Mouse (Mus musculus): ENCODE results near the gene Nfatc2. TPM values are rescaled to one million over a fixed set of nuclear protein-coding genes. Genes with fewer than 3 reads are reported as not detected.

Nfatc2 gene
- polyA plus RNA-seq, 1 experiment from 2014 or later = 13.2 TPM

- H3K9ac ChIP-seq (ENCODE audit: low read length) = no peak overlapping the region; the same call in 1 of the 2 replicates
- no peaks in the 10 kb centered on the region for H3K27me3 ChIP-seq (ENCODE audit: control insufficient read depth, insufficient read depth, low read length)
- peak overlapping the region in 1 of 2 experiments; percentile 24; a peak in 1 of 4 replicates for H3K27ac ChIP-seq (replicated peaks in 1 of 2; ENCODE audit: control insufficient read depth in 1 of 2, insufficient read depth in 1 of 2, low read depth in 2 of 2, low read length in 2 of 2)
- 31% methylated on average over 8 of the region's 8 CpGs for WGBS
- H3K9me3 ChIP-seq (ENCODE audit: control insufficient read depth, low read length) = no peaks in the 10 kb centered on the region
- H3K36me3 ChIP-seq (ENCODE audit: control insufficient read depth, insufficient read depth, low read length) = peaks cover 44% of the 10 kb centered on the region
- H3K4me2 ChIP-seq (ENCODE audit: low read length) = no peak overlapping the region
- H3K4me1 ChIP-seq (ENCODE audit: control insufficient read depth in 2 of 2, insufficient read depth in 2 of 2, low read length in 2 of 2) = peaks cover 18% of the 10 kb centered on the region in 2 experiments
- ATAC-seq (ENCODE audit: insufficient number of reproducible peaks, insufficient read depth, low FRiP score, low read depth) = 0 out of 2 replicates have a peak, but pooled peaks have one; percentile 17
- no peak overlapping the region for H3K4me3 ChIP-seq (ENCODE audit: control insufficient read depth in 1 of 2, insufficient read depth in 1 of 2, low read depth in 1 of 2, low read length in 2 of 2)
Measured at GRCm38 (mm10) chr2:168519589-168519988, 81.9 kb downstream of the Nfatc2 start.

GRCm38 (mm10) chr2:168518256-168518659 is 83.2 kb downstream of the Nfatc2 start:
- Histone ChIP-seq H3K36me3 (ENCODE audit: control insufficient read depth, insufficient read depth, low read length) (peaks cover 44% of the 10 kb centered on the region), H3K4me2 (ENCODE audit: low read length) (no peak overlapping the region), H3K4me1 (ENCODE audit: control insufficient read depth in 2 of 2, insufficient read depth in 2 of 2, low read length in 2 of 2) (peaks cover 14 to 15% of the 10 kb centered on the region in 2 experiments), H3K9ac (ENCODE audit: low read length) (no peak overlapping the region), H3K9me3 (ENCODE audit: control insufficient read depth, low read length) (no peaks in the 10 kb centered on the region), H3K27ac (replicated peaks in 1 of 2; ENCODE audit: control insufficient read depth in 1 of 2, insufficient read depth in 1 of 2, low read depth in 2 of 2, low read length in 2 of 2) (no peak overlapping the region), H3K4me3 (ENCODE audit: control insufficient read depth in 1 of 2, insufficient read depth in 1 of 2, low read depth in 1 of 2, low read length in 2 of 2) (no peak overlapping the region), H3K27me3 (ENCODE audit: control insufficient read depth, insufficient read depth, low read length) (no peaks in the 10 kb centered on the region)
- ATAC-seq (ENCODE audit: insufficient number of reproducible peaks, insufficient read depth, low FRiP score, low read depth) = no peak
- 82% methylated on average over 15 of the region's 15 CpGs for WGBS

- H3K27me3 ChIP-seq (ENCODE audit: control insufficient read depth, insufficient read depth, low read length) = no peaks in the 10 kb centered on the region
- no peak overlapping the region for H3K4me3 ChIP-seq (ENCODE audit: control insufficient read depth in 1 of 2, insufficient read depth in 1 of 2, low read depth in 1 of 2, low read length in 2 of 2)
- peaks cover 14 to 15% of the 10 kb centered on the region in 2 experiments for H3K4me1 ChIP-seq (ENCODE audit: control insufficient read depth in 2 of 2, insufficient read depth in 2 of 2, low read length in 2 of 2)
- H3K4me2 ChIP-seq (ENCODE audit: low read length) = no peak overlapping the region
- no peak overlapping the region for H3K9ac ChIP-seq (ENCODE audit: low read length)
- peaks cover 39% of the 10 kb centered on the region for H3K36me3 ChIP-seq (ENCODE audit: control insufficient read depth, insufficient read depth, low read length)
- 85% methylated on average over 7 of the region's 7 CpGs for WGBS
- ATAC-seq (ENCODE audit: insufficient number of reproducible peaks, insufficient read depth, low FRiP score, low read depth) = no peak
- H3K27ac ChIP-seq (replicated peaks in 1 of 2; ENCODE audit: control insufficient read depth in 1 of 2, insufficient read depth in 1 of 2, low read depth in 2 of 2, low read length in 2 of 2) = no peak overlapping the region
- H3K9me3 ChIP-seq (ENCODE audit: control insufficient read depth, low read length) = no peaks in the 10 kb centered on the region
Measured at GRCm38 (mm10) chr2:168517774-168518173, 83.7 kb downstream of the Nfatc2 start.

GRCm38 (mm10) chr2:168516717-168517116 is 84.7 kb downstream of the Nfatc2 start:
- H3K4me3 ChIP-seq (ENCODE audit: control insufficient read depth in 1 of 2, insufficient read depth in 1 of 2, low read depth in 1 of 2, low read length in 2 of 2) = no peak overlapping the region
- H3K4me1 ChIP-seq (ENCODE audit: control insufficient read depth in 2 of 2, insufficient read depth in 2 of 2, low read length in 2 of 2) = peaks cover 14 to 15% of the 10 kb centered on the region in 2 experiments
- peaks cover 5% of the 10 kb centered on the region for H3K9me3 ChIP-seq (ENCODE audit: control insufficient read depth, low read length)
- no peak overlapping the region for H3K4me2 ChIP-seq (ENCODE audit: low read length)
- ATAC-seq (ENCODE audit: insufficient number of reproducible peaks, insufficient read depth, low FRiP score, low read depth) = no peak
- H3K9ac ChIP-seq (ENCODE audit: low read length) = no peak overlapping the region
- WGBS = 78% methylated on average over 7 of the region's 7 CpGs
- peaks cover 36% of the 10 kb centered on the region for H3K36me3 ChIP-seq (ENCODE audit: control insufficient read depth, insufficient read depth, low read length)
- H3K27me3 ChIP-seq (ENCODE audit: control insufficient read depth, insufficient read depth, low read length) = no peaks in the 10 kb centered on the region
- no peak overlapping the region for H3K27ac ChIP-seq (replicated peaks in 1 of 2; ENCODE audit: control insufficient read depth in 1 of 2, insufficient read depth in 1 of 2, low read depth in 2 of 2, low read length in 2 of 2)

GRCm38 (mm10) chr2:168515466-168515865 is 86.0 kb downstream of the Nfatc2 start:
- Histone ChIP-seq H3K9me3 (ENCODE audit: control insufficient read depth, low read length) (peaks cover 8% of the 10 kb centered on the region), H3K4me2 (ENCODE audit: low read length) (no peak overlapping the region), H3K27ac (replicated peaks in 1 of 2; ENCODE audit: control insufficient read depth in 1 of 2, insufficient read depth in 1 of 2, low read depth in 2 of 2, low read length in 2 of 2) (no peak overlapping the region), H3K36me3 (ENCODE audit: control insufficient read depth, insufficient read depth, low read length) (peaks cover 23% of the 10 kb centered on the region; the same call in 1 of the 2 replicates), H3K4me3 (ENCODE audit: control insufficient read depth in 1 of 2, insufficient read depth in 1 of 2, low read depth in 1 of 2, low read length in 2 of 2) (no peak overlapping the region), H3K9ac (ENCODE audit: low read length) (no peak overlapping the region), H3K4me1 (ENCODE audit: control insufficient read depth in 2 of 2, insufficient read depth in 2 of 2, low read length in 2 of 2) (peaks cover 10 to 14% of the 10 kb centered on the region in 2 experiments), H3K27me3 (ENCODE audit: control insufficient read depth, insufficient read depth, low read length) (no peaks in the 10 kb centered on the region)
- no peak for ATAC-seq (ENCODE audit: insufficient number of reproducible peaks, insufficient read depth, low FRiP score, low read depth)
- 59% methylated on average over 4 of the region's 4 CpGs for WGBS

- Histone ChIP-seq H3K4me3 (ENCODE audit: control insufficient read depth in 1 of 2, insufficient read depth in 1 of 2, low read depth in 1 of 2, low read length in 2 of 2) (no peak overlapping the region), H3K4me1 (ENCODE audit: control insufficient read depth in 2 of 2, insufficient read depth in 2 of 2, low read length in 2 of 2) (peaks cover 2 to 3% of the 10 kb centered on the region in 2 experiments), H3K27me3 (ENCODE audit: control insufficient read depth, insufficient read depth, low read length) (no peaks in the 10 kb centered on the region), H3K36me3 (ENCODE audit: control insufficient read depth, insufficient read depth, low read length) (peaks cover 26% of the 10 kb centered on the region; the same call in 1 of the 2 replicates), H3K9me3 (ENCODE audit: control insufficient read depth, low read length) (peaks cover 8% of the 10 kb centered on the region), H3K9ac (ENCODE audit: low read length) (no peak overlapping the region), H3K27ac (replicated peaks in 1 of 2; ENCODE audit: control insufficient read depth in 1 of 2, insufficient read depth in 1 of 2, low read depth in 2 of 2, low read length in 2 of 2) (no peak overlapping the region), H3K4me2 (ENCODE audit: low read length) (no peak overlapping the region)
- ATAC-seq (ENCODE audit: insufficient number of reproducible peaks, insufficient read depth, low FRiP score, low read depth) = no peak
- 81% methylated on average over 5 of the region's 5 CpGs for WGBS
Measured at GRCm38 (mm10) chr2:168514131-168514530, 87.3 kb downstream of the Nfatc2 start.

- no peak overlapping the region for H3K4me2 ChIP-seq (ENCODE audit: low read length)
- no peak overlapping the region for H3K27ac ChIP-seq (replicated peaks in 1 of 2; ENCODE audit: control insufficient read depth in 1 of 2, insufficient read depth in 1 of 2, low read depth in 2 of 2, low read length in 2 of 2)
- no peaks in the 10 kb centered on the region for H3K27me3 ChIP-seq (ENCODE audit: control insufficient read depth, insufficient read depth, low read length)
- no peak overlapping the region for H3K4me3 ChIP-seq (ENCODE audit: control insufficient read depth in 1 of 2, insufficient read depth in 1 of 2, low read depth in 1 of 2, low read length in 2 of 2)
- H3K4me1 ChIP-seq (ENCODE audit: control insufficient read depth in 2 of 2, insufficient read depth in 2 of 2, low read length in 2 of 2) = no peaks in the 10 kb centered on the region
- ATAC-seq (ENCODE audit: insufficient number of reproducible peaks, insufficient read depth, low FRiP score, low read depth) = no peak
- H3K36me3 ChIP-seq (ENCODE audit: control insufficient read depth, insufficient read depth, low read length) = peaks cover 13% of the 10 kb centered on the region
- peaks cover 8% of the 10 kb centered on the region for H3K9me3 ChIP-seq (ENCODE audit: control insufficient read depth, low read length)
- H3K9ac ChIP-seq (ENCODE audit: low read length) = no peak overlapping the region
Measured at GRCm38 (mm10) chr2:168511529-168511928, 89.9 kb downstream of the Nfatc2 start.

All from heart, embryonic 14.5 days (tissue).